Mouse (Mus musculus): Measurements from ENCODE around the gene Gm14403. TPM values are rescaled to one million over a fixed set of nuclear protein-coding genes. Genes with fewer than 3 reads are reported as not detected.
"Not testable (repeated sequence)": the region's sequence is repeated elsewhere in the genome, so short reads cannot be mapped to it uniquely, and the experiment has no call there.

The Gm14403 gene
- polyA plus RNA-seq, 1 experiment from 2014 or later, result 8.1 TPM

DNA sequence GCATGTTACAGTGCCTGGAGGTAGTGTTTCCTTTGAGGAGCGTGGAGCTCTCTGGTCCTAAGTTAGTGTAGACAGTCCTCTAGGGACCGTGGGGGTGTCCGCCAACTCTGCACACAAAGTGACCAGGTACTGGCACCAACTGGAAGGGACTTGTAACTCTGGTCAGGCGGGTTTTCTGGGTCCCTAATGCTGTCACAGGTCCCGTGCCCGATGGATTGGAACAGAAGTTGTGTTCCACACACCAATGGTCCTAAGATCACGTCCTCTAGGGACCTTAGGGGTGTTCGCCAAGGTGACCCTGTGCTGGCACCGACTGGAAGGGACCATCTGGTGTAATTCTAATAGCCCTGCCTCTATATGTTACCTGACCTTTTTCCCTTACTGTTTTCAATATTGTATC is 37.9 kb downstream of the Gm14403 start:
- no peaks in the 10 kb centered on the region for H3K4me1 ChIP-seq (ENCODE audit: control insufficient read depth, insufficient read depth, low read length)
- H3K9me3 ChIP-seq (replicated peaks; ENCODE audit: control insufficient read depth, low read length), result no peaks in the 10 kb centered on the region
- H3K27me3 ChIP-seq (ENCODE audit: control insufficient read depth, insufficient read depth, low read length), result no peaks in the 10 kb centered on the region
- H3K36me3 ChIP-seq (ENCODE audit: control insufficient read depth, insufficient read depth, low read length), result no peaks in the 10 kb centered on the region
- no peak overlapping the region for H3K27ac ChIP-seq (ENCODE audit: low read depth, low read length)
- WGBS (ENCODE audit: insufficient replicate concordance), result 73% methylated on average over 9 of the region's 9 CpGs
- ATAC-seq (replicated peaks; ENCODE audit: insufficient number of reproducible peaks, low FRiP score, low TSS enrichment), result no peak
- H3K9ac ChIP-seq (ENCODE audit: low read depth, low read length), result no peak overlapping the region
- no peak overlapping the region for H3K4me2 ChIP-seq
- no peak overlapping the region for H3K4me3 ChIP-seq (ENCODE audit: low read depth, low read length)

DNA sequence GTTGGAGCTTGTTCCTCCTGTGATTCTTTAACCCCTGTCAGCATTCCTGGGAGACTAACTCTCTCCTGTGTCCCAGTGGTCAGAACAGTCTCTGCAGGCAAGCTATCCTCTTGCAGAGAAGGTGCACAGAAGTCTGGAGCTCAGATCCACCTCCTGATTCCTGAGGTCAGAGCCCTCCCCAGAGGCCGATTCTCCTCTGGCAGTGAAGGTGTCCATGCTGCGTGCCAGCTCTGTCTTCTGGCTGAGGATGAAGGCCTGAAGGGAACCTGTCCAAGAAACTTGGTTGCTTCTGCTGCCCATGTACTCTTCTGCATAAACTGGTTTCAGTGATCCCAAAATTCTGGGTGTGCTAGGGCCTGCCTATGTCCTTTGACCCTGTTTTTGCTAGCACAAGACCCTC is 39.1 kb downstream of the Gm14403 start:
- H3K4me2 ChIP-seq, result not testable (repeated sequence)
- 89% methylated on average over 2 of the region's 2 CpGs for WGBS (ENCODE audit: insufficient replicate concordance)

GRCm38 (mm10) chr2:177537717-177538116 is 39.7 kb downstream of the Gm14403 start:
- H3K36me3 ChIP-seq (ENCODE audit: control insufficient read depth, insufficient read depth, low read length); ATAC-seq (replicated peaks; ENCODE audit: insufficient number of reproducible peaks, low FRiP score, low TSS enrichment); H3K27me3 ChIP-seq (ENCODE audit: control insufficient read depth, insufficient read depth, low read length); H3K4me3 ChIP-seq (ENCODE audit: low read depth, low read length); H3K27ac ChIP-seq (ENCODE audit: low read depth, low read length); H3K9me3 ChIP-seq (replicated peaks; ENCODE audit: control insufficient read depth, low read length); H3K4me1 ChIP-seq (ENCODE audit: control insufficient read depth, insufficient read depth, low read length); H3K4me2 ChIP-seq; H3K9ac ChIP-seq (ENCODE audit: low read depth, low read length): not testable (repeated sequence)
- 75% methylated on average over 5 of the region's 5 CpGs for WGBS (ENCODE audit: insufficient replicate concordance)

More for the DNA sequence above, 39.1 kb downstream of the Gm14403 start:
- H3K4me1 ChIP-seq (ENCODE audit: control insufficient read depth, insufficient read depth, low read length); H3K9ac ChIP-seq (ENCODE audit: low read depth, low read length); H3K9me3 ChIP-seq (replicated peaks; ENCODE audit: control insufficient read depth, low read length); H3K27me3 ChIP-seq (ENCODE audit: control insufficient read depth, insufficient read depth, low read length); H3K36me3 ChIP-seq (ENCODE audit: control insufficient read depth, insufficient read depth, low read length); H3K27ac ChIP-seq (ENCODE audit: low read depth, low read length); H3K4me3 ChIP-seq (ENCODE audit: low read depth, low read length); ATAC-seq (replicated peaks; ENCODE audit: insufficient number of reproducible peaks, low FRiP score, low TSS enrichment): not testable (repeated sequence)

- not testable (repeated sequence) for ATAC-seq (replicated peaks; ENCODE audit: insufficient number of reproducible peaks, low FRiP score, low TSS enrichment)
Measured at GRCm38 (mm10) chr2:177555261-177555660, 57.2 kb downstream of the Gm14403 start.

More at GRCm38 (mm10) chr2:177555261-177555660, 57.2 kb downstream of the Gm14403 start:
- WGBS (ENCODE audit: insufficient replicate concordance), result no CpG with 5 or more reads among the region's 1 CpGs
- not testable (repeated sequence) for H3K27me3 ChIP-seq (ENCODE audit: control insufficient read depth, insufficient read depth, low read length); H3K27ac ChIP-seq (ENCODE audit: low read depth, low read length); H3K4me1 ChIP-seq (ENCODE audit: control insufficient read depth, insufficient read depth, low read length); H3K9me3 ChIP-seq (replicated peaks; ENCODE audit: control insufficient read depth, low read length); H3K9ac ChIP-seq (ENCODE audit: low read depth, low read length); H3K4me2 ChIP-seq; H3K36me3 ChIP-seq (ENCODE audit: control insufficient read depth, insufficient read depth, low read length); H3K4me3 ChIP-seq (ENCODE audit: low read depth, low read length)

Other genes with a start within 250 kb of the Gm14403 start
- not detected in 2 replicates for gene Gm14409, start 231.2 kb upstream of the Gm14403 start, polyA plus RNA-seq (2014; fragmentation: Nextera tagmentation; extraction: Ambion mirVana)
- gene Gm14412, start 173.9 kb upstream of the Gm14403 start, polyA plus RNA-seq (2014; fragmentation: Nextera tagmentation; extraction: Ambion mirVana), result 0.40 and 0.59 TPM in 2 replicates
- 7.7 and 8.8 TPM in 2 replicates for gene Gm14418, start 99.9 kb upstream of the Gm14403 start, polyA plus RNA-seq (2014; fragmentation: Nextera tagmentation; extraction: Ambion mirVana)
- gene Zfp970, start 33.5 kb upstream of the Gm14403 start, polyA plus RNA-seq (2014; fragmentation: Nextera tagmentation; extraction: Ambion mirVana), result 13.6 and 16.0 TPM in 2 replicates
- not detected in 2 replicates for gene Gm14406, start 80.0 kb downstream of the Gm14403 start, polyA plus RNA-seq (2014; fragmentation: Nextera tagmentation; extraction: Ambion mirVana)

All from heart, embryonic 11.5 days (tissue).